Mouse (Mus musculus) embryonic facial prominence, embryonic 11.5 days (tissue): ENCODE measurements around the gene Stam2. TPM values are rescaled to one million over a fixed set of nuclear protein-coding genes. Genes with fewer than 3 reads are reported as not detected.

Experiments used
- ATAC-seq: fragments of 200-750 bp; cut with Nextera tagmentation; replicated peaks from 2 replicates; pipeline ENCODE4 v1.8.0; 2017; ENCODE audit warnings: low read depth; ENCODE audit not compliant: insufficient number of reproducible peaks, low FRiP score, low TSS enrichment
- DNase-seq: peaks from one replicate; pipeline ENCODE4 v3.0.0-alpha.2; 2015; ENCODE audit warnings: low spot score
- H3K27ac ChIP-seq: fragments of 300-500 bp; sonication (generic); replicated peaks from 2 replicates; pipeline ENCODE4 v1.5.1; 2014; ENCODE audit warnings: mild to moderate bottlenecking, low read depth, low read length, control low read depth
- H3K27me3 ChIP-seq: fragments of 300-500 bp; sonication (generic); 2 replicates; pipeline ENCODE4 v1.6.1; 2014; ENCODE audit warnings: mild to moderate bottlenecking, low read length, moderate library complexity, mixed read lengths; ENCODE audit not compliant: control insufficient read depth, insufficient read depth
- H3K36me3 ChIP-seq: fragments of 300-500 bp; sonication (generic); replicated peaks from 2 replicates; pipeline ENCODE4 v1.6.1; 2014; ENCODE audit warnings: low read depth, mild to moderate bottlenecking, low read length, moderate library complexity, mixed read lengths; ENCODE audit not compliant: control insufficient read depth, insufficient read depth
- H3K4me1 ChIP-seq: fragments of 300-500 bp; sonication (generic); 2 replicates; pipeline ENCODE4 v1.6.1; 2014; ENCODE audit warnings: low read length, mixed read lengths; ENCODE audit not compliant: control insufficient read depth, insufficient read depth
- H3K4me2 ChIP-seq: fragments of 300-500 bp; sonication (generic); 2 replicates; pipeline ENCODE4 v1.6.1; 2014; ENCODE audit warnings: low read depth, mild to moderate bottlenecking, control low read depth, low read length, moderate library complexity
- H3K4me3 ChIP-seq: fragments of 300-500 bp; sonication (generic); 2 replicates; pipeline ENCODE4 v1.5.1; 2014; ENCODE audit warnings: low read depth, low read length, control low read depth
- H3K9ac ChIP-seq: fragments of 300-500 bp; sonication (generic); replicated peaks from 2 replicates; pipeline ENCODE4 v1.6.1; 2014; ENCODE audit warnings: mild to moderate bottlenecking, control low read depth, low read length
- H3K9me3 ChIP-seq: fragments of 300-500 bp; sonication (generic); replicated peaks from 2 replicates; pipeline ENCODE4 v1.6.1; 2016; ENCODE audit warnings: mild to moderate bottlenecking, low read length, inconsistent platforms, mixed read lengths; ENCODE audit not compliant: control insufficient read depth
- WGBS: fragments of 180-500 bp; shearing (Covaris S2); extraction: QIAGEN DNeasy Blood & Tissue Kit; methylation state at CpG from one replicate; pipeline ENCODE4 v1.1.7; 2014; 5-methylcytosine and 5-hydroxymethylcytosine counted together
- polyA plus RNA-seq: library from polyadenylated mRNA; unstranded; fragments of >200 nt; fragmentation: Nextera tagmentation; extraction: Ambion mirVana; gene quantifications from 2 replicates; pipeline ENCODE4 v1.2.1, GENCODE M21; 2014

Gene Stam2
- polyA plus RNA-seq, 1 experiment from 2014 or later: 41.8 TPM

DNA sequence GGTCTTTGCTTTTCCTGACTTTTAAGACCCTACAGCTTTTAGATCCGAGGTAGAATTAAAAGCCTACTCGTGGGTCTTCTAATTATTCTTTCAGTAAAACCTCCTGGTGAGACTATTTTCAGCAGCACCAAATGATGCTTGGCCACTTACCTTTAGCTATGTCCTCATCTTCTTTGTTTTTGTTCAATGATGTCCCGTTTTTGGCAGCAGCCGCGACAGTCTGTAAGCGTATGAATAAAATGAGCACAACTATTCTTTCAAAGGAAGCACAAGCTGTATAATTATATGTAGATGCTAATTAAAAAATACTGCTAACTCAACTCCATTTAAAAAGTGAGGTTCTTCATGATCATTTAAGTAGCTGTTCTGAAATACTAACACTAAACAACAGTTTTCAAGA, 26.5 kb downstream of the Stam2 start:
- H3K27me3 ChIP-seq: no peaks in the 10 kb centered on the region
- no peak overlapping the region for H3K9ac ChIP-seq
- no peaks in the 10 kb centered on the region for H3K4me1 ChIP-seq
- no peak for ATAC-seq
- no peak overlapping the region for H3K27ac ChIP-seq
- no peaks in the 10 kb centered on the region; the same call in 1 of the 2 replicates for H3K36me3 ChIP-seq
- no peaks in the 10 kb centered on the region for H3K9me3 ChIP-seq
- H3K4me2 ChIP-seq: no peak overlapping the region
- no peak overlapping the region for H3K4me3 ChIP-seq
- 93% methylated on average over 6 of the region's 6 CpGs for WGBS
- DNase-seq: no peak

- no peak for ATAC-seq
- Histone ChIP-seq H3K4me3 (no peak overlapping the region), H3K36me3 (no peaks in the 10 kb centered on the region; the same call in 1 of the 2 replicates), H3K27ac (no peak overlapping the region), H3K9me3 (no peaks in the 10 kb centered on the region), H3K4me1 (no peaks in the 10 kb centered on the region), H3K9ac (no peak overlapping the region), H3K27me3 (no peaks in the 10 kb centered on the region), H3K4me2 (no peak overlapping the region)
- 95% methylated on average over 4 of the region's 4 CpGs for WGBS
- no peak for DNase-seq
Measured at GRCm38 (mm10) chr2:52714111-52714510, 28.0 kb downstream of the Stam2 start.

- Histone ChIP-seq H3K9me3 (no peaks in the 10 kb centered on the region), H3K4me3 (no peak overlapping the region), H3K27me3 (no peaks in the 10 kb centered on the region), H3K27ac (no peak overlapping the region), H3K36me3 (no peaks in the 10 kb centered on the region; the same call in 1 of the 2 replicates), H3K4me1 (no peaks in the 10 kb centered on the region), H3K9ac (no peak overlapping the region), H3K4me2 (no peak overlapping the region)
- 78% methylated on average over 2 of the region's 2 CpGs for WGBS
- ATAC-seq (no peak), DNase-seq (no peak)
Measured at GRCm38 (mm10) chr2:52710804-52711203, 31.3 kb downstream of the Stam2 start.

GRCm38 (mm10) chr2:52709417-52709816, 32.7 kb downstream of the Stam2 start:
- Histone ChIP-seq H3K9ac (no peak overlapping the region), H3K27ac (no peak overlapping the region), H3K4me3 (no peak overlapping the region), H3K4me1 (no peaks in the 10 kb centered on the region), H3K9me3 (no peaks in the 10 kb centered on the region), H3K27me3 (no peaks in the 10 kb centered on the region), H3K36me3 (no peaks in the 10 kb centered on the region; the same call in 1 of the 2 replicates), H3K4me2 (no peak overlapping the region)
- WGBS: 90% methylated on average over 5 of the region's 5 CpGs
- ATAC-seq (no peak), DNase-seq (no peak)

DNA sequence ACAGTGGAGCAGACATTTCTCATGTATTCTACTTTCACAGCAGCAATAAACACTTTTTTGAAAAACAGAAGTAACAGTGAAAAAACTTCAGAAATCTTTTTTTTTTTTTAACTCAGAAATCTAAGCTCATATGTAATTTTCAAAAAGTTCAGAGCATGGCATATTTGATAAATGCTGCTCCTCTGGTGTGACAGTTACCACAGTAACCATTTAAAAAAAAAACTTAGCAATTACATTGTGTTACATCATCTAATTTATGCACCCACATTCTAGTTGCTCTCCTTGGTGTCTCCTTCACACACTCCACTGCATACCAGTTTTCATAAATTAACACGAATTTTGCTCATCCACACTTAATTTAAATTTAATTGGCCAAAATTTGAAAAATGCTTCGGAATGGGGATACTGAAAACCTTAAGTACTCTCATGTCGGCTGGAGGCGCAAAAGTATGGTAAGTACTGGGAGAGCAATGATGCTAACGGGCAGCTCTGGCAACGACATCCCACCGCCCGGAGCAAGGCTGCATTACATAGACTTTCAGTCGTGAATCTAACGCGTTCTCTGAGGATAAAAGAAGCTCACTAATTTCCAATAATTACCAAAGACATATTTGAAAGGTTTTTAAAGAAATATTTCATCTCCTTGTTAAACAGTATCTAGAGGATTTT, 40.6 kb downstream of the Stam2 start:
- WGBS: 89% methylated on average over 11 of the region's 11 CpGs

DNA sequence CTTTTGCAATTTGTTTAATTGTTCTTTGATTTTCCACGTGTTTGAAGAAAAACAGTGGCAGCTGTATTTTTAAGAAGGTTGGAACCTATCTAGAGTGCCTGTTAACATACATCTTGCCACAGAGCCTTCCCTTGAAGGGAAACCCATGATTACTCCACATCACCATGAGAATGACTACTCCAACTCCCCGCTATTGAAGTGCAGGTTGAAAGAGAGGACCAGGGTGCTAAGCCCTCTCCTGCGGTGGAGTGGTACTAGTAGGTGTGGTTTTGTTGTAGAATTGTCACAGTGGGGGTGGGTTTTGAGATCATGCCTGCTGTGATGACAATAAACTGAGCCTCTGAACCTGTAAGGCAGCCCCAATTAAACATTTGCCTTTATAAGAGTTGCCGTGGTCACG, 41.7 kb downstream of the Stam2 start:
- Histone ChIP-seq H3K4me3 (no peak overlapping the region), H3K9ac (no peak overlapping the region), H3K9me3 (no peaks in the 10 kb centered on the region), H3K27ac (no peak overlapping the region), H3K4me1 (no peaks in the 10 kb centered on the region), H3K27me3 (no peaks in the 10 kb centered on the region), H3K36me3 (peaks cover 2% of the 10 kb centered on the region; the same call in 1 of the 2 replicates), H3K4me2 (no peak overlapping the region)
- ATAC-seq: no peak
- no peak for DNase-seq
- WGBS: 69% methylated on average over 5 of the region's 5 CpGs

More for the DNA sequence above, 40.6 kb downstream of the Stam2 start:
- Histone ChIP-seq H3K27ac (no peak overlapping the region), H3K4me2 (no peak overlapping the region), H3K4me3 (no peak overlapping the region), H3K36me3 (peaks cover 2% of the 10 kb centered on the region; the same call in 1 of the 2 replicates), H3K9ac (no peak overlapping the region), H3K27me3 (no peaks in the 10 kb centered on the region), H3K4me1 (no peaks in the 10 kb centered on the region), H3K9me3 (no peaks in the 10 kb centered on the region)
- no peak for ATAC-seq
- DNase-seq: no peak

- Histone ChIP-seq H3K4me2 (no peak overlapping the region), H3K4me3 (no peak overlapping the region), H3K9ac (no peak overlapping the region), H3K9me3 (no peaks in the 10 kb centered on the region), H3K27me3 (no peaks in the 10 kb centered on the region), H3K36me3 (no peaks in the 10 kb centered on the region), H3K27ac (no peak overlapping the region), H3K4me1 (no peaks in the 10 kb centered on the region)
- ATAC-seq (no peak), DNase-seq (no peak)
- WGBS: 84% methylated on average over 6 of the region's 6 CpGs
Measured at GRCm38 (mm10) chr2:52694604-52695003, 47.5 kb downstream of the Stam2 start.

- DNase-seq: no peak
- H3K36me3 ChIP-seq: no peaks in the 10 kb centered on the region
- no peaks in the 10 kb centered on the region for H3K27me3 ChIP-seq
- 80% methylated on average over 4 of the region's 4 CpGs for whole genome bisulfite sequencing
- H3K4me3 ChIP-seq: no peak overlapping the region
- H3K4me1 ChIP-seq: no peaks in the 10 kb centered on the region
- H3K27ac ChIP-seq: no peak overlapping the region
- H3K9ac ChIP-seq: no peak overlapping the region
- no peak for ATAC-seq
- H3K9me3 ChIP-seq: no peaks in the 10 kb centered on the region
- H3K4me2 ChIP-seq: no peak overlapping the region
Measured at GRCm38 (mm10) chr2:52691745-52692144, 50.3 kb downstream of the Stam2 start.
